ENCODE assay signal across 31 mouse cellular contexts in the genomic region with DNA sequence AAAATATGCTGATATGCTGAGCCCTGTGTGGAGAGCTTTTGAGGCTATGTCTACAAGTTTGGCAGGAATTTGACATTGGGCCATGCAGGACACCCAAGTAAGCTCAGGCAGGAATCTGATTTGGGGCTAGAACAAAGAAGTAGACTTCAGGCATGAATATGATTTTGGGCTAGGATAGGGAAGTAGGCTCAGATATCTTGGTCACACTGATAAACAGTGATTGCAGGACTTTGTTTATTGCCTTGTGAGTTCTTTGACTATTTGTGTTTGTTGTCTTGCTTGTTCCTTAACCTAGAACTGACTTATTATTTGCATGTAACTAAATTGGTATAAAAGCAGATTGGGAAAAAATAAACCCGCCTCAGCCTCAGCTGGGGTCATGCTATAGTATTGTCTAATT.
"Had no signal": no experiment of that assay in that cellular context is flagged by ENCODE, and none has a peak within 500 bp of the region (broad histone marks: within the 10 kb centered on the region; RNA-seq: fewer than 3 reads in every experiment).

No protein-coding gene starts in this region.

- DNase-seq: heart, postnatal 10 days; heart, postnatal 14 days; heart, postnatal 36 days; heart, postnatal 4 days; kidney, adult 11 months; kidney, adult 18-20 months; kidney, adult 2 months; kidney, adult 8-10 months; kidney, adult 9 months; kidney, postnatal 10 days; kidney, postnatal 14 days; kidney, postnatal 25 days; kidney, postnatal 36 days; kidney, postnatal 4 days; layer of hippocampus, adult 9-11 months; layer of hippocampus, postnatal 36 days had no signal

- H3K4me3 ChIP-seq: heart, embryonic 10.5 days; heart, embryonic 12.5 days; heart, embryonic 13.5 days; heart, embryonic 15.5 days; hindbrain, embryonic 10.5 days; hindbrain, embryonic 12.5 days; hindbrain, embryonic 13.5 days; hindbrain, embryonic 15.5 days; intestine, embryonic 15.5 days; kidney, embryonic 15.5 days; layer of hippocampus, adult 2 months; left cerebral cortex, adult 2 months had no signal

- H3K27ac ChIP-seq: heart, embryonic 10.5 days; heart, embryonic 13.5 days; heart, embryonic 15.5 days; hindbrain, embryonic 10.5 days; hindbrain, embryonic 12.5 days; hindbrain, embryonic 13.5 days; hindbrain, embryonic 14.5 days; hindbrain, embryonic 15.5 days; hindbrain, postnatal 0 days; intestine, embryonic 15.5 days; kidney, embryonic 15.5 days; kidney, postnatal 0 days; layer of hippocampus, adult 2 months; left cerebral cortex, adult 2 months had no signal

- H3K4me1 ChIP-seq: heart, embryonic 10.5 days; heart, embryonic 12.5 days; heart, embryonic 13.5 days; heart, embryonic 15.5 days; hindbrain, embryonic 10.5 days; hindbrain, embryonic 12.5 days; hindbrain, embryonic 13.5 days; hindbrain, embryonic 15.5 days; intestine, embryonic 15.5 days; kidney, embryonic 15.5 days had no signal

- H3K9me3 ChIP-seq: heart, embryonic 10.5 days; heart, embryonic 12.5 days; heart, embryonic 13.5 days; heart, embryonic 15.5 days; hindbrain, embryonic 10.5 days; hindbrain, embryonic 12.5 days; hindbrain, embryonic 13.5 days; hindbrain, embryonic 15.5 days; intestine, embryonic 15.5 days; kidney, embryonic 15.5 days had no signal

- H3K9ac ChIP-seq: heart, embryonic 12.5 days; heart, embryonic 13.5 days; heart, embryonic 15.5 days; hindbrain, embryonic 12.5 days; hindbrain, embryonic 13.5 days; hindbrain, embryonic 14.5 days; hindbrain, embryonic 15.5 days; intestine, embryonic 15.5 days; kidney, embryonic 15.5 days had no signal

- H3K27me3 ChIP-seq: heart, embryonic 12.5 days; heart, embryonic 13.5 days; heart, embryonic 15.5 days; hindbrain, embryonic 12.5 days; hindbrain, embryonic 13.5 days; hindbrain, embryonic 15.5 days; intestine, embryonic 15.5 days; kidney, embryonic 15.5 days had no signal
